Mouse (Mus musculus) adipocyte (in vitro differentiated cells): ENCODE data around the gene Zdhhc7.

ENCODE experiments used
- DNase-seq: peaks from one replicate; pipeline ENCODE4 v3.0.0-alpha.2; 2016; ENCODE audit warnings: low spot score

The Zdhhc7 gene

DNA sequence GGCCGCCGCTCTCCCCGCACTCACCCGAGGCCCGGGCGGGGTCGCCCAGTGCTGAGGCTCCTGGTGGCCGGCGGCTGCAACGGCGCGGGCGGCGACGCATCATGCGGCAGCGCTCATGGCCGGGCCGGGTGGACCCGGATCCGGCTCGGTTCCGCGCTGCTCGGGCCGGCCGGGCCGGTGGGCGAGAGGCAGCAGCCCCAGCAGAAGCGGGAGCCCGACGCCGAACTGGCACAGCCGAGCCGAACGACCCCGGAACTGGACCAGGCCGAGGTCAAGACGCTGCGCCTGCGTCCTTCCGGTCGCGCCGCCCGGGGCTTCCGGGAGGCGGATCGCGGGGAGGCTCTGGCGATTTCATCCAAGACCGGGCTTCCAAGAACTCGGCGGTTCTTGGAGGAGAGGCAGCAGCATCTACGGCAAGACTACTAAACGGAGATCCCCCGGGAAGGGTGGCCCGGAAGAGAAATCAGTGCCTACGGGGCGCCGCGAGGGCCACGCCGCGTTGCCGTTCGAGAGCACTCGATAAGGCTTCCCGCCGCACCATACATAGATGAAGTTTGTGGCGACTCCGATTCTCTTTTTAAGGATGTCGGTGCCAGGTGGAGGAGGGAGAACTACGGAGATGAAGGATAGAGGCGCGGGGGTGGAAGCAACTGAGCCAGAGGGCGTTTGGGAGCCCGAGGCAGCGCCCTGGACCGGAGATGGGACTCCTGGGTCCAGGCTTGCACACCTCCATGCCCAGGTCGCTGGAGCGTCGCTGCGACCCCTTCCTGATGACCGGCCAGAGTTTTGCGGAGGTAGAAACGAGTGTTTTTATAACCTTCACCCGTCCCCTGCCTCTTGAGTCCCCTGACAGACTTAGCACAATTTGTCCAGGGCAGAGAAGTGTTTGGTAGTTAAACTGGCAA is at the start of gene Zdhhc7:
Zdhhc7 (minus strand) TSS at position 415 of the 905 bp plus-strand sequence.
- peak; percentile 79 for DNase-seq

DNA sequence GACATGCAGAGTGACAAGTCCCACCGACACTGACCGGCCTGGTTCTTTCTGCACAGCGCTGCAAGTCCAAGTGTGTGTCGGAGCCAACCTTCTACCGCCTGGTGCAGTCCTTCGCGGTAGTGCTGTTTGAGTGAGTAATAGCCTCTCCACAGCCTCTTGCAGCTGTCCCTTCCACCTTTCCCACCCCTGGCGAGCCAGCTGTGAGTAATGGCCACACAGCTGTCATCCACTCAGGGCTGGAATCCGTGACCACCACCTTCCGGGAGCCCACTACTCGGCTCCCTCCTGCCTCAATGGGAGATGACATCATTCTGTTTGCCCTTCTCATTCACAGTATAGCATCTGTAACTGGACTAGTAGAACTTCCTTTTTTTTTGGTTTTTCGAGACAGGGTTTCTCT is 48.7 kb upstream of the Zdhhc7 start:
- no peak for DNase-seq

DNA sequence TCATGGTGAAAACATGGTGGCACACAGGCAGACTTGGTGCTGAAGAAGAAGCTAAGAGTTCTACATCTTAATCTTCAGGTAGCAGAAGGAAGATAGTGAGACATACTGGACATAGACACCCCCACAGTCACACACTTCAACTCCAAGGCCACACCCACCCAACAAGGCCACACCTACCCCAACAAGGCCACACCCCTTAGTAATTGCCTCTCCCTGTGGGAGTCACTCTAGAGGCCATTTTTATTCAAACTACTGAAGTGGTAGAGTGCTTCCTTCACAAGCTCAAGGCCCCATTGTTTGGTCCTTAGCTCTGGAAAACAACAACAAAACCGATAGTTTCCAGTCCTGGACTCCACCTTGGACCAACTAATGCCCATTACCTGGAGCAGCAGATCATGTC is 44.8 kb upstream of the Zdhhc7 start:
- no peak for DNase-seq

DNA sequence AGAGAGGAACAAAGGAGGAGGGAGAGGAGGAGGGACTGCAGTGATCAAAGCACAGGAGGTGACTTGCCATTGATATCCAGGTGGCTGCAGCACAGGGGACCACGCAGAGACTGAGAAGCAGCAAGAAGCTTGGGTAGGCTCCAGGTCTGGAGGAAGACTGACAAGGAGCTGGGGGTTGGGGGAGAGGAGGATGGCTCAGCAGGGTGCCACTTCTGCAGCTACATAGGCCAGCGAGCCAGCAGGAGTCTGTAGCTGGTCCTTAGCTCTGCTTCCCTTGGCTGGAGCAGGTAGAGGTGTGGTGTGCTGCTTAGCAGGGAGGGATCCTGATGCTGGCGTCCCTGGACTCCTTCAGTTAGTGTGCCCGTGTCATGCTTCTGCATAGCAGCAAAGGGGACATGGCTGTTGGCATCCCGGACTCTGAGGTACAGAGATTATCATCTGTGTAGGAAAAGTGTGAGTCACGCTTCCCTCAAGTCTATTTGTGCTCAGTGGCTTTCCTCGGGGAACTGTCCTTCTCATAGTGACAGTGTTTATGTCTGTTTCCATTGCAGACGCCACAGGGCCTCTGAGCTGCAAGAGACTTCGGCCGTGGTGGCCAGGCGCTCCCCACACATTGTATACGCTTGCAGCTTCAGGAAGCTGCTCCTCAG is 43.5 kb upstream of the Zdhhc7 start:
- no peak for DNase-seq

DNA sequence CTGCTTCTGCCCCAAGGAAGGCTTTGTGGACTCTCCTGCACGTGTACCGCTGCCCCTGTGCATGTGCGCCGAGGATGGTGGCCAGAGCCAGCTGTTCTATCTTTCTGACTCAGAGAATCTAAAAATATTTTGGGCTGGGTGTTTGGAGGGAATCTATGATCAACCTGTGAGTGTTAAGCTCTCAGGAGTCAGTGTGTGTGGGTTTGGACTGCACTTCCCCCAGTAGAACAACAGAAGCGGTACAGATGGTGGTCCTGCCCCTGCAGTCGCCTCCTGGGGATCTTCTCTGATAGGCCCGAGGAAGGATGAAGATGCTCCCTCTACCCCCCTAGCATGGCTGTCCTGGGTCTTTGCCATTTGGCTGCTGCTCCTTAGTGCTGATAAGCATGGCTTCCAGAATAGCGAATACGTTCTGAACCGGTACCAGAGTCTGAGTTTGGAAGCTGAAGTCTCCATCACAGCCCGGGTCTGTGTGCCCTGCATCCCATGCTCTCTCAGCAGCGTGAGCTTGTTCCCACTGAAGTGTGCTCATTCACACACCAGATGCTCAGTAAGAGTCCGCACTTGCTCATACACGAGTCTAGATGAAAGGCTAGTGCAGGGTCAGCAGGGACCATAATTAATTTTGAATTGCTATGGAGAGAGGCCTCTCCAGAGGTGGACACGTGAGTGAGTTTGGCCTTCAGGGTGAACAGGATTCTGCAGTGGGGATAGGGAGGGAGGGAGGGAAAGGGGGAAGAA is 42.8 kb upstream of the Zdhhc7 start:
- no peak for DNase-seq

DNA sequence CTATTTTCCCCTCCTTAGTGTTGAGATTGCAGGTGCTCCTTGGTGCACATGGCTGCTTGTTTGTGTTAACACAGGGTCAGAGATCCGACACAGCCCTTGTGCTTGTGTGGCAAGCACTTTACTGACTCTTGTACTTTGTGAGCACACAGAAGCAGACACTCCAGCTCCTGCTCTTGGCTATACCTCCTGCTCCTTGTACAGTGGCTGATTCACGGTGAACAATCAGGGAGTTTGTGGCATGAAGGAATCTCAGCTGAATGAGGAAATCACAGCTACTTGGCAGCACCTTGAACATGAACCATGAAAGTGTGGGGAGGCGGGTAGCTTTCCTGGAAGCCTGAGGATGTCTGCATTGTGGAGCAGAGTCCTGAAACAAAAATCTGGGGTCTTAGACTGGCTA is 39.5 kb upstream of the Zdhhc7 start:
- DNase-seq, result no peak

DNA sequence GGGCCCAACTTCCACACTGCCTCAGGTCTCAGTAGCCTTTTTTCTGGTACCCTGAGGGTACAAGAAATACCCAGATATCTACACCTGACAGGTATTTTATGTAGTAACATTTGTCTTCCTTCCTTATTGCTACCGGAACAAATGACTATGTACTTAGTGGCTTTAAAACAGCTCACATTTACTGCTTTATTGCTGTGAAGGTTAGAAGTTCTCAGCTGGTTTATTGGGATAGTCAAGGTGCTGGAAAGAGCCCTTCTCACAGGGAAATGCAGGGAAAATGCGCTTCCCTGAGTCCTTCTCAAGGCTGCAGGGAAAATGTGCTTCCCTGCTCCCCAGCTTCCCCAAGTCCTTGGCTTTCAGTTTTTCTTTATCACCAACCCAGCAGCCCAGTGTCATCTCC is 37.7 kb upstream of the Zdhhc7 start:
- no peak for DNase-seq

DNA sequence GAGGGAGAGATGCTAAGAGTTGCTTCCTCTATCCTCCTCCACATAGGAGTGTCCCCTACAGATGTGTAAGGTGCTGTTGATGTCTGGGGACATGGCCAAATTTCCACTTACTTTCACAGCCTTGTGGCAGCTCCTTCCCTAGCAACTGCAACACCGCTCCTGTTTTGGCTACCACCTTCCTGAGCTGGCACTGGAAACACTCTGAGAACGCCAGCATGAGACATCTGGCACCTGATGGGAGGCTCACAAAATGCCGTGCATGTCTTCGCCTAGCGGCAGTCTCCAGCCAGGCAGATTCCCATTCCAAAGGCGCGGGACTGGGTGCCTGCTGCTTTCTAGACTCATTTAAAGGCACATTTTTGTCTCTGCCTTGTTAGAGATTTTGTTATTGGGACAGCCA is 35.3 kb upstream of the Zdhhc7 start:
- DNase-seq, result no peak

DNA sequence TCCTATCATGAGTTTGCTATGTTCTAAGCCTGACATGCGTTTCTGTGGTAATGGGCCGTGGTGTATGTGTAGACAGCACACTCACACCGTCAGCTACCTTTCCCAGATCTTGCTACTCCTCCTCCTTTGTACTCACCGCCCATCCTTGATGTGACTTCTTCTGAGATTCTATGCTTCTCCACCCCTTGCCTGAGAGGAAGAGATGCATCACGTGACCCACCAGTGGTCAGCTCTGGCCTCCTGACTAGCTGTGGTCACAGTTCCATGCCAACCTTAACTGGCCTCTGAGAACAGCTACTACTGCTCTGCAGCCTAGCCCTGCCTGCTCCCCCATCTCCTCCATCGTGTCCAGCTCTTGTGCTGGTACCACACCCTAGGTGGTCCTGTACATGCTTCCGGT is 34.4 kb upstream of the Zdhhc7 start:
- no peak for DNase-seq

DNA sequence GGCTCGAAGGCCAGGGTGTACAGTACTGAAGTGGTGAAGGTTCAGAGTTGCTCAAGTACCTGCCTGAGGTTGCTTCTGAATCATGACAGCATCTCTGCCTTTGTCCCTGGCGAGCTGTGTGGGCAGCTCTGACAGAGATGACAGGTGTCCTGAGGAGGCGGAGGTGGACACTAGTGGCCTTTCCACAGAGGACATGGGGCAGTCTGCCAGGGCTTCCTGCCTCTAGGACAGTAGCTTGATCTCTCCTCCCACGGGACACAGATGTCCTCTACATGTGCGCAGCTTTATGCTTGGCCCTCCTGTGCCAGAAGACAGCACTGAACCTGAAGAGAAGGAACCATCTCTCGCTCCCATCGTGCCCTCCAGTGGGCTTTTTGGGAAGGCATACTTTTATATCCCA is 31.9 kb upstream of the Zdhhc7 start:
- DNase-seq, result no peak

DNA sequence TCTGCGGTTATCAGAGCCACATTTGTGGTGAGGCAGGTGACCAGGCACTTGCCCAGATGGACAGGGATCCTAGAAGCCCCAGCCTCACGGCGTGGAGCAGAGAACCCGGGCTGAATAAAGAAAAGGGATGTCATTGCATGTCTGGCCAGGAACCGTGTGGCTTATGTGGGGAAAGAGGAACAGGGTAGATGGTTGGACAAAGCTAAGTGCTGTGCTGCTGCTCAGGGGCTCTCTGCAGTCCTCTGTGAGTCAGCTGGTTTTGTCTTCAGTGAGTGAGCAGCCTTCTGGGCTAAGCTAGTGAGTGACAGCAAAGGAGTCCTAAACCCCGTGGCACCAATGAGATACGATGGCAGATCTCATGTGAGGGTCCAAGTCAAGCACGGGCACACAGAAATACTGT is 29.9 kb upstream of the Zdhhc7 start:
- no peak for DNase-seq

DNA sequence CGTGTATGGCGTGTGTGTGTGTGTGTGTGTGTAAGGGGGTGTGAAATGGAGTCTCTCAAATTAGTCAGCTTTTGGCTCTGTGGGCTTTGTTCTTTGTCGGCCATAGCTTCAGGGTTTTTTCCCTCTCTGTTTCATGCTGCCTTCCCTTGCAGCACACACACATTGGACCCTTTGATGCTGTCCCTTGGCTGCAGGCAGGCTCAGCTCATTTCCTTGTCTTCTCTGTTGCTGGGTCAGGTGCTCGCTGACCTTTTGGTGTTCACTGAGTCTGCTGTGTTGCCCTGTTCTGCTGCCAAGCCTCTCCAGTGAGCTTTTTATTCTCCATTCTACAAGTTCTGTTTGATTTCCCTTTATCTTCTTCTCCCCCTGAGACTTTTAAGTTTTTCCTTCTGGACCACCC is 28.3 kb upstream of the Zdhhc7 start:
- no peak for DNase-seq

DNA sequence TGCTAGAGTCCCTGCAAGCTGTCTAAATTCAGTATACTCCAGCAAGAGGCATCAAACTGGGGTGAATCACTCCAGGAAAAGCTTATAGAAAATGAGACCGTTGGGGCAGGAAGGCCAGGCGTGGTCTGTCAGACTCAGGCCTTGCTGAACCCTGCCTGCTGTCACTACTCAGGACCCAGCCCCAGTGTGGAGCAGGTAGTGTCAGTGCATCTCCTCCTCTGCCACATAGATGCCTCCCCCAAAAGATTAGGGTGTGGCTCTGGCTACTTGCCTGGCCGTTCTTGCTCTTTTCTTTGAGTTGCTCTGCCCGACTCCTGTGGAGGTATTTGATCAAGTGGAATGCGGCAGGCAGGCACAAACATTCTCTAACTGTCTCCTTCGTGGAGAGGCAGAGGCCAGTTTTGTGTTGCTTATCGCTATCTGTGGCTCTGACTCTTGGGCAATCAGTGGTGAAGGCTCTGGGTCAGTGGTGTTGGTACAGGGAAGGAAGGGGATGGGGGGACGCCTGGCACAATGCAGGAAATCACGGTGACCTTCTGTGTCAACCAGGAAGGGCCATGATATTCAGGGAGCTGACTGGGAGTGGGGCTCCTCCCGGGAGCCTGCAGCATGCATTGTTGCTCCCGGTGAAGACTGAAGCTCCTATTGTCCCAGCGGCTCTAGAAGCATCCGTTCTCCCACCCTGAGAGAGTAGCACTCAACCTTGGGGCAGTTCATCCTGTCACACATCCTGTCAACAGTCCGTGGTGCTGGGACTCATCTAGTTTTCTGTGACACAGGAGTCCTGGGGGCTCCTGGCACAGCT is 25.3 kb upstream of the Zdhhc7 start:
- DNase-seq, result no peak

DNA sequence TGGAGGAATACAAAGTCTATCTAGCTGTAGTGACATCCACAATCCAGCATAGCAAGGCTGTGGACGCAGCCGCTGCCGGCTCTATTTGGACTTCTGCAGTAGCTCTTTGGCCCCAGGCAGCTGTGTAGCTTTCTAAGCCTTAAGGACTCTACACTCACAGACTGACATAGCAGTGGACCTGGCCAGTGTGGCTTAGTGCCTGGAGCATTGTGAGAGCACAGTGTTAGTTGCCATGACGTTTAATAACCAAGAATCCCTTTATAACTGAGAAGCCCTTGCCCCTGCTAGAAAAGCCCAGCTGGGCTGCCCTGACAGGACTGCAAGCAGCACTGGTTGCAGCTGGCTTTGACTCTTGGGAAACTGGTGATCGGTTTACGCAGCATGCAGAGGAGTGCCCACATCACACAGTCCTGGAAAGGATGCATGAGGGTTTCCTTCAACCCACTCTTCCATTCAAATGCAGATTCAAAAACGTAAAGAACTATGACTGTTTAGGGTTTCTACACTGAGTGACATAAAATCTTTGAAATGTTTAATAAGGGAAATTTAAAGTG is 23.6 kb upstream of the Zdhhc7 start:
- DNase-seq, result no peak

DNA sequence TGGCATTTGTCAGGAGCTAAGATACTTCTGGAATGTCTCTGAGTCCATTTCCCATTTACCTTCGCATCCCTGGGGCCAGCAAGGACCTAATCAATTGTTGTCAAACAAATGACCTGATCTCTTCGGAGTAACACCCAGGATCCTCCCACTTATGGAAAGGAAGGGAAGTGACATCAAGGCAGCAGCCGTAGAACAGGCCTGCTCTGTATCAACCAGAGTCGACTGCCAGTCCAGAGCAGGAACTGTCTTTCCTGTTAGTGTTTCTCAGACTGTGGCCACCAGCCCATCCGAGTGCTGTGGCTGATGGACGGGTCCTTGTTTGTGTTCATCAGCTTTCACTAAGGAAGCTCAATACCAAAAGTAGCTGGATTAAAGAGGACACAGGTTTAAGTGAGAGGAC is 23.0 kb upstream of the Zdhhc7 start:
- DNase-seq, result no peak

DNA sequence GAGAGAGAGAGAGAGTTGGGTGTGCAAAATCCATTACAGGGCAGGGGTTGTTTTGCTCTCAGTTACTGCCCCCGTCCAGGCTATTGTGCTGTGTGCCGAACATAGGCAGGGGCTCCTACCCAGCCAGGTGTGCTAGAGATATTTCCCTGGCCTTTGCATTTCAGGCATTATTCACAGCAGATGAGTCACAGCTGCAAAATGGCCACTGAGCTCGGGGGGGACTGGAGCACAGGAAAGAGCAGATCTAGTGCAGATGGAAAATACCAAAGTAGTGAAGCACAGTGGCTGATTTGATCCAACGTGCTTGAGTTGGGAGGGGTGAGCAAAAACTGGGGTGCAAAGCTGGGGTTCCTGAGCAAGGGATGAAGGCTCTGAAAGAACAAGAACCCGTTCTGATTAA is 19.7 kb upstream of the Zdhhc7 start:
- DNase-seq, result no peak

DNA sequence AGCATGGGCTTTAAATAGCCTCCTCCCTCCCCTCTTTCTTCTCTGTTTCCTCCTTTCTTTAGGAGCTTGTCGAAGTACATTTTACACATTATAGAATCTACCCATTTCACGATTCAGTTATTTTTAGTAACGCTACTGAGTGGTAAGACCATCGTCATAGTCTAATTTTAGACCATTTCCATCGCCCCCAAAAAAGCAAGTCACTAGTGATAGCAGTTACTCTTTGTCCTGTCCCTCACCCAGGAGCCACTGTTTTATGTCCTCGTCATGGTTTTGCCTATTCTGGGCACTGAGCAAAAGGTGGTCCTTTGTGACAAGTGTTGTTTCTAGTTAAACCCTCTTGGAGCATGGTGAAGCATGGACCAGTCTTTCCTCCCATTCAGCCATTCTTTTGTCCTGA is 18.6 kb upstream of the Zdhhc7 start:
- DNase-seq, result no peak

DNA sequence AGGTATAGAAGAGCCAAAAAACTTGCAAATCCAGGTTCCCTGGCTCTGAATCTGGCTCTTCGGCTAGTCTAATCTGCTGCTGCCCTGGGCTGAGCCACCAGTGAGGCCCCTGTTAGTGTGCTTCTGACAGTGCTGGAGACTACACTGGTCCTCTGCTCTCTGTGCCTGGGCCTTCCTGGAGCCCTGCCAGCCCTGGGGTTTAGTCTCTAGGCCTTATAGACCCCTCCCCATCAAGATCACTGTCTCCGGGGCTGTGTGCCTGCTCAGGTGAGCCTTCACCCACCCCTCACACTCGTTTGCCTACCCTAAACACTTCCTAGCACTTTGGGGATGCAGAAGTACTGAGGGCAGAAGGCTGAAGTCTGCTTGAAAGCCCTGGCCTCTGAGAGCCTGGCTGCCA is 18.1 kb upstream of the Zdhhc7 start:
- DNase-seq, result no peak

DNA sequence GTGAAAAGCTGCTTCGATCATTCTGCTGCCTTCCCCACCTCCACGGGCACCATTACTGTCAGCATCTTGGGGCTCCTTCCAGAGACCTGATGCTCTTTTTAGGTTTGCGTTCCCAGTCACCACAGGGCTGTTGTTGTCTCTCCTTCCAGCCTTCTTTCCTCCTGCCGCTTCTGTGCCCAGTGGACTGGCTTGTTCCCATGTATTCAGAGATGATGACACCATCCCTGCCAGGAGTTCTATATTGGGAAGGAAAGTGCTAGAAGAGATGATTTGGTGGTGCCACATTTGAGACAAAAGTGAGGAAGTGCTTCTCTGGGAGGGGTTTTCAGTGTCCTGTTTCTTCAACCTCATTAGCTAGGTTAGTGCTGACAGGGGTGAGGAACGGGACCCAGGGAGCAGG is 17.6 kb upstream of the Zdhhc7 start:
- no peak for DNase-seq

DNA sequence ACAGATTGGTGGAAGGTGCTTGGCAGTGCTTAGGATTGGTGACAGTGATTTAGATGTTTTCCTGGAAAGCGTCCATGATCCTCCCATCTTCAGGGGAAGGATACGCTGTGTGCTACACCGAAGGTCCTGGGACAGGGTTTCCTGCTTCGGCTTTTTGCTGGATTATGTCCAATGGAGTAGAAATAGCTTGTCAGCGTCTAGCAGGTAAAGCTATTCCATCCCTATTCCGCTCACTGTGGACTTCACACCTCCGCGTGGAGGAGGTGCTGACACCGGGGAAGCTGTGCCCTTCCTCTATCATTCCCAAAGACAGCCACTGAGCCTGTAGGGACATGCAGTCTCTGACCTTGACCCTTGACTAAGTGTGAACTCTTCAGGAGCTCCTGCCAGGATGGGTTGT is 16.9 kb upstream of the Zdhhc7 start:
- DNase-seq, result no peak

DNA sequence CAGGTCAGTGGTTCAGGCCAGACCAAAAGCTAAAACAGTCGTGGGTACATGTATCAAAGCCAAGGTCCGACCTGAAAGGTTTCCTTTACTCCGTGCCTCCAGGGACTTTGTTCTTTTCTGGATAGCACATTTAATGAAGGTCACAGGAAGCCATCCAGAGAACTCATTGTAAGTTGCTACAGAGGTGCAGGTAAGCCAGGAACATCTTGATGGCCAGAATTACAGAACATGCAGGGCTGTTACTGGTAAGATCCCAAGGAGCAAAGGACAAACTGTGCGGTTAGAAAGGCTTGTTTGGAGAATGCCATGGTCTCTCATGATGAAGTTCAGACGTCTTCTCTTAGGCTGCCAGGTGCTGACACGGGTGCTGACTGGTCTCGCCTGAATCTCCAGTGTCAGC is 15.3 kb upstream of the Zdhhc7 start:
- DNase-seq, result no peak

DNA sequence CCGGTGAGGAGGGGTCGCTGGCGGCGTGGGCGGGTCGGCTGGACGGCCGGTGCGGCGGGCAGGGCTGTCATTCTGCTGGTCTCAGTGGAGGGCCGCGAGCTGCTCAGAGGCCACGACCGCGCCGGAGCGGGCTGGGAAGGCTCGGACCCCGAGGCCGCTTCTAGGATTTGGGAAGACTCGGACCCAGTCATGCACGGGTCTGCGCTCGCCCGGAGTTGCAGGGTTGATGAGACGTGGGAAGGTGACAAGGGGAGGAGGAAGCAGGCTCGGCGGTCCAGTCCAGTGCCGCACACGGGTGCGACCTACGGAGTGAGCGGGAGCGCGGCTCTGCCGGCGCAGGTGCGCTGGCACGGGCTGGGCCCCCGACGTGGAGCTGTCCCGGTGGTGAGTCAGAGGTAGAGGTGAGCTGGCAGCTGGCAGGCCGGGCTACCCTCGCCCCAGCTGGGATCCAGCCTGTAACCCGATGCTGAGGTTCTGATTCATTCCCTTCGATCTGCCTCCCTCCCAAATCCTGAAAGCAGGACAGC is 13.1 kb upstream of the Zdhhc7 start:
- DNase-seq, result no peak
